Mouse (Mus musculus) layer of hippocampus, adult 18-20 months (tissue): ENCODE measurements at regions not wholly inside any gene's neighbourhood (a gene's known extent, or its start where the extent isn't known, plus 50 kb on each side); places are given as distances from the start of the nearest gene placed in this dataset.

Experiments used
- DNase-seq, 2 experiments: peaks; one replicate each; pipeline ENCODE4 v3.0.0; 2022; ENCODE audit warnings: low spot score in 2 of 2

DNA sequence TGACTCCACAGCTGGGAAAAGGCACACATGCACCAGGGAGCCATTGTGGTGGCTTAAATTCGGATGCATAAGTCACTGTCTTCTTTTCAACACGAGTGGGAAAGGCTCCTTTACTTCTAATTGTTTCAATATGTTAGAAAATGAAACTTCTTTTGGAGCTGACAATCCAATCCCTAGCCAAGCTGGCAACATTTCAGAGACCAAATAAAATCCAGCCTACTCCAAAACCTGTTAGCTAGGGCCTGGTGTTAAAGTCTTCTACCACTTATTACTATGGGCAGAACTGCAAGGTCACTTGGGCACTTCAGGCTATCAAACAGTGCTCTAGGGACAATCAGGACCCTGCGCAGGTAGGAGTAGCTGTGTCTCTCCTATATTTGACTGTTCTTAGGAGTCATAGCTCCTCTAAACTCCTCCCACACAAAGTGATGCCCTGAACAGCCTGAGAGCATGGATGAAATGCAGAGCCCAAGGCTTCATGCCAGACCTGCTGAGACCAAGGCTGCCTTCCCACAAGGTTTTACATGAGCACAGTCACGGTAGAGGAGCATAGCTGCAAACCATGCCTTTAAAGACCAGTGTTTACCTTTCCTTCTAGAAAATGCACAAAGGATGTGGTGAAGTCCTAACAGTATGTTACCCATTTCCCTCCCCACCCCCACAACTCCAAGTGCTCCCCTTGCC is 67.4 kb upstream of the Spdye4c start:
- peak in 1 of 2 experiments; percentile 30 for DNase-seq

DNA sequence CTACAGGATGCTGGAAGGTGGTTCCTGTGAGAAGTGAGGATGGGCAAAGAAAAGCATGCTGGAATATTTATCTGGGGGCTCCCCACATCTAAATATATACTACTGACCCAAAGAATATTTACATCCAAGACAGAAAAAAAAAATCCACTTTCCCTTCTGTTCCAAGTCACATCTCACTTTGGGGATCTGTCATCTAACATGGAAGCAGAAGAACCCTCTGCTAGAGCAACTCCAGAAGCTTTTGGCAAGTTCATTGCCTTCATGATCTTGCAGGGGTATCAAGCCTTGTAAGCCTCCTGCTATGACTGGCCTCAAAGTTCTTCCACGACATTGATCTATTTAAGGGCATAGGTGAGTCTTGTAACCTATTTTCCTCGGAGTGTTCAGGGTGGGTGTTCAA is 64.9 kb upstream of the Spdye4c start:
- DNase-seq, result no peak

DNA sequence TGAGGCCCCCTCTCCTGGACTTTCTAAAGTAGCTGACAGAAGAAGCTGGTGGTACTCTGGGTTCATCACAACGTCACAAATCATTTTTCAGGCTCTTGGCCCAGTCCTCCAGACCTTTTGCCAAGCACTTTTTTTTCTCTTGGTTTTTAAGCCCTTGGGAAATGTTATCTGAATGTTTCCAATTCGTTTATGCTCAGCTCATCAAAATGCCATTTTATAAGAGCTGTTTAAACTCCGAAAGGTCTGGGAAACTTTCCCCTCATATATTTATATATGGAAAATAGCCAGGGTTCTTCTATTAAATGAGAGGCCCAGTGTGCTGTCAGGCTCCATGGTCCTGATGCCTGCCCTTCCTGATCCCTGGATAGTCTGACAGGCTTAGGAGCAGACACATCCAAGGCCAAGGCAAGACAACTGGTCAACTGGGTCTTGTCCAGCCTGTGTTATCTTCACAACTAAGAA is 64.1 kb upstream of the Spdye4c start:
- DNase-seq, result no peak

DNA sequence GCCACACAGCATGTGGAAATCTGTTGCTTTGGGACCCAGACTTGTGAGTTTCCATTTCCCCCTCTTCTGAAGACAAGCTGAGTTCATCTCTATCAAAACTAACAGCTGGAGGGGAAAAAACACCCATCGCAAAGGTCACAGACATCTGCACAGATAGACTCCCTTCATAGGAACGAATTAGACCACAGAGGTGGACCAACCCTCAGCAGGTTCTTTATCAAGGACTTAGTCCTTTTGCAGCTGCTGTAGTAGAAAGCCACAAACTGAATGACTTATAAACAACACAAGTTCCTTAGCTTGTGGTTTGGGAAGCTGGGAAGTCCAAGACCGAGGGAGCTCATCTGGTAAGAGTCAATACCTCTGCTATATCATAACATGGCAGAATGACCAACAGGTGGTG is 54.7 kb upstream of the Spdye4c start:
- no peak for DNase-seq

DNA sequence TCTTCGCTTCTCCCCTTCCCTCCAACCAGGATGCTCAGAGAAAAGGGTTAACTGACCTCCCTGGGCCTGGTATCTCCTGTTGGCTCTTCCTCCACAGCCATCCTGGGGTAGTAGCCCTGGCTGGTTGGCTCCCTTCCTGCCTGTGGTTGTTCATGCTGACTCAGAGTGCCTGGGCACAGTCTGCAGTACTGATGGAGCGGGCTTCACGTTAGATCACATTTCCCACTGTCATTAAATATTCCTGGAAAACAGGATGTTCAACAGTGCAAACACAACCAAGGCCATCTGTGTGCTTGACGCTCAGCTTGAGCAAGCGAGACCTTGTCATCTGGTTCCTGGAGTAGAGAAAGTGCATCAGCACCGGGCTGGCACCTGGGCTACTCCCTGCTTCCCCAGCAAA is 53.6 kb upstream of the Spdye4c start:
- DNase-seq, result peak; percentile 25 to 48

DNA sequence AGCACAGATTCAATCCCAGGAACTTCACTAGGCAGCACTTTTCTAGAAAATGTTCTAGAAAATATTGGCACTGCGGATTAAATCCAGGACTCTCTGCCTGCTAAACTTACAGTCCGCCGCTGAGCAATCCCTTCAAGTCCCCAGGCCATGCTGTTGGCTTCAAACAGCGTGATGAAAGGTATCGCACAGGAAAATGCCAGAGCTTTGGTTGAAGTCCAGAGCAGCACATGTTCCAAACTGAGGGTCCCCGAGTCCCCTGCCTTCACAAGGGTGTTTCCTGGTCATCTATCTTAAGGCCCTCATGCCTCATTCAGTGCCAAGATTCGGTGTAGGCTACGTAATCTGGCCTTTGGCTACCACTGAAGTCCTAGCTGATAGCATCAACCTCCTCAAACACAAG is 52.3 kb upstream of the Spdye4c start:
- DNase-seq, result no peak
